ENCODE assay signal across 10 mouse cellular contexts in the genomic region with DNA sequence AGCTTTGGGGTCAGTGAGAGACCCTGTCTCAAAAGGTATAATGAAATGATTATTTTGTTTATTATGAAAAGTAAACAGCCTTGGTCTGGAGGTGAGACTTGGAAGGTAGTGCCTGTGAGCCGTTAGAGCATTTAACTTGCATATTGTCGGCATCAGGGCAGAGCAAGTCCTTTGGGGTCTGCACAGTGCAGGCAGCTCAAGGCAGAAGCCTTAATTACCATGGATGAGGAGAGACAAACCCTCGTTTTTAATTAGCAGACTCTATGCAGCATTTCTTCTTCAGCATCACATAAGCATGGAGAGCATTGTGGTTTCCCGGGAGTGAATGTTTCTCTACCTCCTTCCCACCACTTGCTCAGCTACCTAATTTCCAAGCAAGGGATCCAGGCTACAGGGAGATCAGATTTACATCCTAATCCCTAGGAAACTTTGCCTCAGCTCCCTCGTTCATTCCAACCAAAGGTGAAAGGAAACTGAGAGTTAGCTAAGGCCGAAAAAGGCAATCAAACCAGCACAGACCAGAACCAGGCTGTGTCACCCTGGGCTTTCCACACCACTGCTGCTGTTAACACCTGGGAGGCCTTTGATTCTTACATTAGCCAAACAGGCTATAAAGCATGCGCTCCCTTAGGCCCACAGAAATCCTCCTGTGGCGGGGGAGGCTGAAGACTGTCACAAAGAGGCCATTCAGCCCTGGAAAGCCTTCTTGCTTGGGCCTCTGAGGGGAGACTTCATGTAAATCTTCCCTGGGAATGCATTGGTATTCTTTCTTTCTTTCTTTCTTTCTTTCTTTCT.
DNase-seq lines count a peak whose midpoint lies in the region; ATAC-seq lines count a peak whose summit lies in the region.
"Had no signal": no experiment of that assay in that cellular context is flagged by ENCODE, and none has a peak within 500 bp of the region (broad histone marks: within the 10 kb centered on the region; RNA-seq: fewer than 3 reads in every experiment).

No protein-coding gene starts in this region.

- H3K4me1 ChIP-seq in forebrain, embryonic 12.5 days, result peaks cover 8% of the 10 kb centered on the region
- peaks cover 9% of the 10 kb centered on the region for H3K4me1 ChIP-seq in forebrain, embryonic 13.5 days
- no peaks in the 10 kb centered on the region for H3K4me1 ChIP-seq in midbrain, embryonic 15.5 days

- peak; percentile 4 for DNase-seq in embryo, embryonic 9.5 days (ENCODE audit: extremely low spot score)
- DNase-seq in kidney, postnatal 10 days, result peak; percentile 15
- no peak for DNase-seq in right cerebral cortex, postnatal 14 days
- DNase-seq in gastrocnemius, postnatal 4 days (ENCODE audit: low spot score in 2 of 2), result no peak
- DNase-seq in Muller cell, postnatal 12 days (ENCODE audit: inconsistent ontology term), result no peak
- DNase-seq: liver; lung, postnatal 4 days had no signal

- WGBS in forebrain, embryonic 12.5 days, result 27% methylated on average over 8 of the region's 8 CpGs
- 27% methylated on average over 8 of the region's 8 CpGs for WGBS in forebrain, embryonic 13.5 days
- WGBS in midbrain, embryonic 15.5 days, result 30% methylated on average over 8 of the region's 8 CpGs

- ATAC-seq in forebrain, embryonic 12.5 days (ENCODE audit: low FRiP score), result peak; percentile 30; the same call in 1 of the 2 replicates
- no peak for ATAC-seq in forebrain, embryonic 13.5 days
- ATAC-seq in midbrain, embryonic 15.5 days (replicated peaks), result peak; percentile 63

- H3K36me3 ChIP-seq in forebrain, embryonic 12.5 days (replicated peaks), result no peaks in the 10 kb centered on the region
- H3K36me3 ChIP-seq in forebrain, embryonic 13.5 days (ENCODE audit: poor library complexity, severe bottlenecking), result no peaks in the 10 kb centered on the region
- H3K36me3 ChIP-seq in midbrain, embryonic 15.5 days (replicated peaks), result no peaks in the 10 kb centered on the region

- no peak overlapping the region for H3K4me2 ChIP-seq in forebrain, embryonic 12.5 days
- no peak overlapping the region for H3K4me2 ChIP-seq in forebrain, embryonic 13.5 days
- H3K4me2 ChIP-seq in midbrain, embryonic 15.5 days, result no peak overlapping the region

- H3K9ac ChIP-seq in forebrain, embryonic 12.5 days, result no peak overlapping the region
- H3K9ac ChIP-seq in forebrain, embryonic 13.5 days, result no peak overlapping the region
- H3K9ac ChIP-seq in midbrain, embryonic 15.5 days, result no peak overlapping the region

- no peak overlapping the region for H3K4me3 ChIP-seq in forebrain, embryonic 12.5 days (replicated peaks)
- no peak overlapping the region for H3K4me3 ChIP-seq in forebrain, embryonic 13.5 days
- no peak overlapping the region for H3K4me3 ChIP-seq in midbrain, embryonic 15.5 days

- no peaks in the 10 kb centered on the region for H3K27me3 ChIP-seq in forebrain, embryonic 12.5 days
- H3K27me3 ChIP-seq in forebrain, embryonic 13.5 days, result no peaks in the 10 kb centered on the region
- H3K27me3 ChIP-seq in midbrain, embryonic 15.5 days (replicated peaks), result no peaks in the 10 kb centered on the region

- no peaks in the 10 kb centered on the region for H3K9me3 ChIP-seq in forebrain, embryonic 12.5 days
- no peaks in the 10 kb centered on the region for H3K9me3 ChIP-seq in forebrain, embryonic 13.5 days (replicated peaks)
- no peaks in the 10 kb centered on the region for H3K9me3 ChIP-seq in midbrain, embryonic 15.5 days

- H3K27ac ChIP-seq in forebrain, embryonic 12.5 days, result no peak overlapping the region
- H3K27ac ChIP-seq in forebrain, embryonic 13.5 days, result no peak overlapping the region
- H3K27ac ChIP-seq in midbrain, embryonic 15.5 days, result no peak overlapping the region

Comparison
In these comparisons a context has a peak if more than half of its experiments do, and no peak if none do; other contexts are left out.
1. DNase-seq: peak in embryo, embryonic 9.5 days (single experiment) and kidney, postnatal 10 days (single experiment); none in right cerebral cortex, postnatal 14 days (single experiment), gastrocnemius, postnatal 4 days (0 of 2) and Muller cell, postnatal 12 days (single experiment).